Mouse (Mus musculus) myocyte (in vitro differentiated cells): ENCODE results near the gene Gm17482. TPM values are rescaled to one million over a fixed set of nuclear protein-coding genes. Genes with fewer than 3 reads are reported as not detected.

ENCODE experiments used
- H3K27me3 ChIP-seq: one replicate; pipeline ENCODE4 v1.6.1; 2011; ENCODE audit not compliant: control insufficient read depth, insufficient read depth, insufficient read length
- H3K36me3 ChIP-seq: one replicate; pipeline ENCODE4 v1.6.1; 2011; ENCODE audit not compliant: control insufficient read depth, insufficient read depth
- H3K4me2 ChIP-seq: one replicate; pipeline ENCODE4 v1.6.1; 2011; ENCODE audit warnings: low read depth, control low read depth
- H3K4me3 ChIP-seq: one replicate; pipeline ENCODE4 v1.5.1; 2011; ENCODE audit warnings: mild to moderate bottlenecking, control low read depth, moderate library complexity
- H3K79me2 ChIP-seq: one replicate; pipeline ENCODE4 v1.6.1; 2011; ENCODE audit not compliant: control insufficient read depth, insufficient read depth
- H3ac ChIP-seq: one replicate; pipeline ENCODE4 v1.6.1; 2011; ENCODE audit not compliant: control insufficient read depth, insufficient read length
- CEBPB ChIP-seq: IDR thresholded peaks from 2 replicates; pipeline ENCODE4 v1.6.1; 2011; ENCODE audit warnings: mild to moderate bottlenecking, moderate library complexity; ENCODE audit not compliant: poor library complexity, insufficient read depth, severe bottlenecking
- E2F4 ChIP-seq: IDR thresholded peaks from one replicate; pipeline ENCODE4 v1.6.1; 2011; ENCODE audit warnings: mild to moderate bottlenecking, control low read depth, moderate library complexity; ENCODE audit not compliant: insufficient read depth
- MAX ChIP-seq: IDR thresholded peaks from one replicate; pipeline ENCODE4 v1.6.1; 2011; ENCODE audit warnings: low read depth, mild to moderate bottlenecking, control low read depth
- MYOD1 ChIP-seq, 3 experiments: IDR thresholded peaks; one replicate each; pipeline ENCODE4 v1.6.1; 2011; ENCODE audit warnings: control low read depth in 2 of 3, low read depth in 2 of 3, mild to moderate bottlenecking in 2 of 3, moderate library complexity in 1 of 3; ENCODE audit not compliant: insufficient read length in 2 of 3, control insufficient read depth in 1 of 3
- MYOG ChIP-seq, 3 experiments: IDR thresholded peaks; one replicate each; pipeline ENCODE4 v1.6.1; 2011; ENCODE audit warnings: control low read depth in 2 of 3, low read depth in 2 of 3, mild to moderate bottlenecking in 2 of 3; ENCODE audit not compliant: insufficient read length in 2 of 3, control insufficient read depth in 1 of 3, insufficient read depth in 1 of 3
- POLR2A ChIP-seq: IDR thresholded peaks from one replicate; pipeline ENCODE4 v1.6.1; 2011; ENCODE audit warnings: low read depth, mild to moderate bottlenecking, control low read depth, moderate library complexity; ENCODE audit not compliant: insufficient read length
- POLR2AphosphoS2 ChIP-seq: IDR thresholded peaks from one replicate; pipeline ENCODE4 v1.6.1; 2011; ENCODE audit warnings: low read depth, control low read depth; ENCODE audit not compliant: insufficient read length
- REST ChIP-seq: IDR thresholded peaks from one replicate; pipeline ENCODE4 v1.6.1; 2011; ENCODE audit warnings: mild to moderate bottlenecking, control low read depth, moderate library complexity; ENCODE audit not compliant: insufficient read depth, insufficient read length
- SRF ChIP-seq: IDR thresholded peaks from one replicate; pipeline ENCODE4 v1.6.1; 2011; ENCODE audit warnings: low read depth; ENCODE audit not compliant: control insufficient read depth, insufficient read length
- TCF12 ChIP-seq: IDR thresholded peaks from one replicate; pipeline ENCODE4 v1.6.1; 2011; ENCODE audit warnings: mild to moderate bottlenecking, control low read depth; ENCODE audit not compliant: poor library complexity, insufficient read depth, severe bottlenecking
- TCF3 ChIP-seq: IDR thresholded peaks from one replicate; pipeline ENCODE4 v1.6.1; 2011; ENCODE audit warnings: low read depth, control low read depth; ENCODE audit not compliant: insufficient read length
- USF1 ChIP-seq: IDR thresholded peaks from one replicate; pipeline ENCODE4 v1.6.1; 2011; ENCODE audit warnings: low read depth, mild to moderate bottlenecking, control low read depth, moderate library complexity
- polyA plus RNA-seq: library from polyadenylated mRNA; unstranded; fragments of >200 nt; fragmentation: generic; extraction: Trizol; gene quantifications from one replicate; pipeline ENCODE4 v1.2.1, GENCODE M21; 2012; ENCODE audit warnings: missing spikeins

The Gm17482 gene
- polyA plus RNA-seq, 1 experiment, result not detected

DNA sequence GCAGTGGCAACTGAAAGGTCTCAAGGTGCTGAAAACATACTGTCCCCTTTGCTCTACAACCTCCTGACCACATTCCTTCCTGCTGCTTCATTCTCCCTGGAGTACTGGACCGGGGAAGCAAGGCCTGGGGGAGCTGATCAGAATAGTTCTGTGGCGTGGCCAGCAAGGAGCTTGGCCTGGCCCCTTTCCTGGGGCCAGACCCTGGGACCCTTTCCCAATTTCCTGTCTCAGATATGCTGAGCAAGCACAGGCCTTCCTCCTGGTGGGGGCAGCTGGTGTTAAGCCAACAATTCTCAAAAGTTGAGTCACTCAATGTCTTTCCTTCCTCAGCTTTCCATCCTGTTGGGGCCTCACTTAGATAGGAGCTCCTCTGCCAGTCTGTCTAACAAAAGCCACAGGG lies 42.9 kb downstream of the Gm17482 start:
- Histone ChIP-seq H3K79me2 (no peaks in the 10 kb centered on the region), H3ac (no peak overlapping the region), H3K4me2 (no peak overlapping the region), H3K27me3 (no peaks in the 10 kb centered on the region), H3K36me3 (no peaks in the 10 kb centered on the region), H3K4me3 (no peak overlapping the region)
- TF ChIP-seq MYOG (IDR thresholded peaks at IDR 0.05; ENCODE audit: control insufficient read depth in 1 of 3, insufficient read depth in 1 of 3, insufficient read length in 2 of 3, low read depth in 2 of 3) (no peak), REST (no peak), E2F4 (no peak), POLR2AphosphoS2 (no peak), CEBPB (no peak), TCF12 (no peak), MYOD1 (IDR thresholded peaks at IDR 0.05; ENCODE audit: control insufficient read depth in 1 of 3, insufficient read length in 2 of 3, low read depth in 2 of 3) (no peak), SRF (no peak), MAX (no peak), USF1 (no peak), TCF3 (no peak), POLR2A (no peak)

DNA sequence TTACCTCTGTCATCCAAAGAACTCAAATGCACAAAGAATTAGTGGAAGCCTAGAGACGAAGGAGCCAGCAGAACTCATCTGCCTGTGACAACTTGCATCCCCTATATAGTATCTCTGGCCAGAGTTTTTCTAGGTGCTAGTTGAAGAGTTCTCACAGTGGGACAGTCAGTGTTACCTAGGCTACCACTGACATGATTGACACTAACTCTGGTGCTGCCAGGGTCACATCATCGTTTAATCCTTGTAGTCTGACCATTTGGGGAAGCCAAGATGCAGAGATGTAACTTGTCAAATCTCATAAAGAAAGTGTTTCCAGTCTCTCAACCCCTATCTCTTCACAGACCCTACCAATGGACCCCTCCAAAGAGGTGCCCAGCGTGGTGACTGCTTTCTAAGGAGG lies 44.2 kb downstream of the Gm17482 start:
- H3K4me2 ChIP-seq, result peak overlapping the region; percentile 65

GRCm38 (mm10) chr6:115271866-115272271 lies 44.7 kb downstream of the Gm17482 start:
- Histone ChIP-seq H3K36me3 (no peaks in the 10 kb centered on the region), H3K4me2 (peak overlapping the region; percentile 65), H3ac (no peak overlapping the region), H3K4me3 (no peak overlapping the region), H3K79me2 (no peaks in the 10 kb centered on the region), H3K27me3 (no peaks in the 10 kb centered on the region)
- TF ChIP-seq MYOG (IDR thresholded peaks at IDR 0.05; ENCODE audit: control insufficient read depth in 1 of 3, insufficient read depth in 1 of 3, insufficient read length in 2 of 3, low read depth in 2 of 3) (no peak), CEBPB (no peak)

More for the DNA sequence above, 44.2 kb downstream of the Gm17482 start:
- Histone ChIP-seq H3ac (no peak overlapping the region), H3K4me3 (no peak overlapping the region), H3K36me3 (no peaks in the 10 kb centered on the region), H3K79me2 (no peaks in the 10 kb centered on the region), H3K27me3 (no peaks in the 10 kb centered on the region)
- TF ChIP-seq REST (no peak), POLR2AphosphoS2 (no peak), MYOG (IDR thresholded peaks at IDR 0.05; ENCODE audit: control insufficient read depth in 1 of 3, insufficient read depth in 1 of 3, insufficient read length in 2 of 3, low read depth in 2 of 3) (no peak), USF1 (no peak), POLR2A (no peak), CEBPB (no peak), TCF12 (no peak), SRF (no peak), MYOD1 (IDR thresholded peaks at IDR 0.05; ENCODE audit: control insufficient read depth in 1 of 3, insufficient read length in 2 of 3, low read depth in 2 of 3) (no peak), E2F4 (no peak), TCF3 (no peak), MAX (no peak)

- Histone ChIP-seq H3K79me2 (no peaks in the 10 kb centered on the region), H3K4me2 (no peak overlapping the region), H3K4me3 (no peak overlapping the region), H3ac (no peak overlapping the region), H3K36me3 (no peaks in the 10 kb centered on the region), H3K27me3 (no peaks in the 10 kb centered on the region)
- TF ChIP-seq SRF (no peak), TCF3 (no peak), MYOG (IDR thresholded peaks at IDR 0.05; ENCODE audit: control insufficient read depth in 1 of 3, insufficient read depth in 1 of 3, insufficient read length in 2 of 3, low read depth in 2 of 3) (no peak), MAX (no peak), USF1 (no peak), TCF12 (no peak), E2F4 (no peak), MYOD1 (IDR thresholded peaks at IDR 0.05; ENCODE audit: control insufficient read depth in 1 of 3, insufficient read length in 2 of 3, low read depth in 2 of 3) (no peak), CEBPB (no peak), REST (no peak), POLR2A (no peak), POLR2AphosphoS2 (no peak)
These were observed 46.2 kb downstream of the Gm17482 start for GRCm38 (mm10) chr6:115273346-115273745.

GRCm38 (mm10) chr6:115274705-115275104 lies 47.6 kb downstream of the Gm17482 start:
- Histone ChIP-seq H3K36me3 (no peaks in the 10 kb centered on the region), H3K27me3 (no peaks in the 10 kb centered on the region), H3K4me3 (no peak overlapping the region), H3K79me2 (no peaks in the 10 kb centered on the region), H3ac (no peak overlapping the region), H3K4me2 (no peak overlapping the region)
- TF ChIP-seq TCF3 (no peak), POLR2AphosphoS2 (no peak), MYOD1 (IDR thresholded peaks at IDR 0.05; ENCODE audit: control insufficient read depth in 1 of 3, insufficient read length in 2 of 3, low read depth in 2 of 3) (no peak), POLR2A (no peak), MAX (no peak)
